Mouse (Mus musculus) kidney, adult 18-20 months (tissue): ENCODE results near the gene Tom1l2.

ENCODE experiments used
- DNase-seq: peaks from one replicate; pipeline ENCODE4 v3.0.0; 2021

Tom1l2 gene

GRCm38 (mm10) chr11:60303497-60303896, 49.2 kb downstream of the Tom1l2 start:
- DNase-seq: no peak

GRCm38 (mm10) chr11:60302354-60303083, 50.2 kb downstream of the Tom1l2 start:
- no peak for DNase-seq

GRCm38 (mm10) chr11:60301588-60302208, 51.0 kb downstream of the Tom1l2 start:
- DNase-seq: no peak

GRCm38 (mm10) chr11:60300318-60300717, 52.4 kb downstream of the Tom1l2 start:
- no peak for DNase-seq

- no peak for DNase-seq
Observed at GRCm38 (mm10) chr11:60297772-60298171, 54.9 kb downstream of the Tom1l2 start.

- DNase-seq: no peak
Observed at GRCm38 (mm10) chr11:60294630-60295313, 57.9 kb downstream of the Tom1l2 start.

- DNase-seq: no peak
Observed at GRCm38 (mm10) chr11:60293683-60294629, 58.7 kb downstream of the Tom1l2 start.

- DNase-seq: peak; percentile 47
Observed at GRCm38 (mm10) chr11:60292718-60293117, 60.0 kb downstream of the Tom1l2 start.

GRCm38 (mm10) chr11:60288980-60289379, 63.7 kb downstream of the Tom1l2 start:
- DNase-seq: no peak

- DNase-seq: no peak
Observed at GRCm38 (mm10) chr11:60286311-60286710, 66.4 kb downstream of the Tom1l2 start.

GRCm38 (mm10) chr11:60280429-60281414, 72.0 kb downstream of the Tom1l2 start:
- no peak for DNase-seq

- no peak for DNase-seq
Observed at GRCm38 (mm10) chr11:60279483-60279882, 73.2 kb downstream of the Tom1l2 start.

GRCm38 (mm10) chr11:60277771-60278170, 74.9 kb downstream of the Tom1l2 start:
- no peak for DNase-seq

GRCm38 (mm10) chr11:60277164-60277740, 75.5 kb downstream of the Tom1l2 start:
- no peak for DNase-seq

- DNase-seq: no peak
Observed at GRCm38 (mm10) chr11:60276408-60277093, 76.2 kb downstream of the Tom1l2 start.

- DNase-seq: no peak
Observed at GRCm38 (mm10) chr11:60273273-60273805, 79.4 kb downstream of the Tom1l2 start.

GRCm38 (mm10) chr11:60268563-60268962, 84.1 kb downstream of the Tom1l2 start:
- DNase-seq: no peak

GRCm38 (mm10) chr11:60265271-60265985, 87.3 kb downstream of the Tom1l2 start:
- DNase-seq: no peak

GRCm38 (mm10) chr11:60264651-60265050, 88.1 kb downstream of the Tom1l2 start:
- DNase-seq: no peak

- no peak for DNase-seq
Observed at GRCm38 (mm10) chr11:60262396-60262795, 90.3 kb downstream of the Tom1l2 start.
